Mouse (Mus musculus) gastrocnemius, postnatal 10 days (tissue): ENCODE measurements around the gene Nwd1. TPM values are rescaled to one million over a fixed set of nuclear protein-coding genes. Genes with fewer than 3 reads are reported as not detected.
"Not testable (repeated sequence)": the region's sequence is repeated elsewhere in the genome, so short reads cannot be mapped to it uniquely, and the experiment has no call there.

Experiments used
- DNase-seq: peaks from one replicate; pipeline ENCODE4 v3.0.0; 2021; ENCODE audit warnings: mixed read lengths
- long read RNA-seq, 2 experiments: library from polyadenylated mRNA; stranded (forward); transcript quantifications; one replicate each; pipeline ENCODE4 v2.0.0; 2021
- total RNA-seq, 2 experiments: library from RNA; stranded (reverse); gene quantifications; 2 replicates each; pipeline ENCODE4 v1.2.3; 2021

Gene Nwd1
- 1 to 10 TPM; 1.0 to 1.2 TPM for total RNA-seq
- long read RNA-seq, experiment 1, partial matches to known transcripts: 0 of 1 reads
- long read RNA-seq, experiment 1, other reads (novel, unspliced or antisense): 1 of 1 reads
- long read RNA-seq, experiment 2: 0 reads

GRCm38 (mm10) chr8:72646060-72646767 is at the start of gene Nwd1:
Gene Nwd1, plus strand, starts transcription at chr8:72646711.
- peak; percentile 86 for DNase-seq

- no peak for DNase-seq
Measured at GRCm38 (mm10) chr8:72642885-72643284, 3.6 kb upstream of the Nwd1 start.

GRCm38 (mm10) chr8:72644601-72645000 is 1.9 kb upstream of the Nwd1 start:
- no peak for DNase-seq

- DNase-seq: no peak
Measured at GRCm38 (mm10) chr8:72646768-72647143, 245 bp downstream of the Nwd1 start.

- DNase-seq: no peak
Measured at GRCm38 (mm10) chr8:72650697-72651096, 4.2 kb downstream of the Nwd1 start.

GRCm38 (mm10) chr8:72654565-72655521 is 8.3 kb downstream of the Nwd1 start:
- DNase-seq: no peak

GRCm38 (mm10) chr8:72655522-72655912 is 9.0 kb downstream of the Nwd1 start:
- no peak for DNase-seq

GRCm38 (mm10) chr8:72659967-72660366 is 13.5 kb downstream of the Nwd1 start:
- no peak for DNase-seq

- no peak for DNase-seq
Measured at GRCm38 (mm10) chr8:72664107-72664652, 17.7 kb downstream of the Nwd1 start.

- DNase-seq: no peak
Measured at GRCm38 (mm10) chr8:72664757-72665156, 18.2 kb downstream of the Nwd1 start.

GRCm38 (mm10) chr8:72665405-72665804 is 18.9 kb downstream of the Nwd1 start:
- DNase-seq: no peak

GRCm38 (mm10) chr8:72668925-72669324 is 22.4 kb downstream of the Nwd1 start:
- no peak for DNase-seq

- DNase-seq: no peak
Measured at GRCm38 (mm10) chr8:72672802-72673201, 26.3 kb downstream of the Nwd1 start.

- DNase-seq: no peak
Measured at GRCm38 (mm10) chr8:72674184-72674583, 27.7 kb downstream of the Nwd1 start.

GRCm38 (mm10) chr8:72676436-72676835 is 29.9 kb downstream of the Nwd1 start:
- no peak for DNase-seq

GRCm38 (mm10) chr8:72676844-72677243 is 30.3 kb downstream of the Nwd1 start:
- DNase-seq: not testable (repeated sequence)

- DNase-seq: no peak
Measured at GRCm38 (mm10) chr8:72677331-72677730, 30.8 kb downstream of the Nwd1 start.

GRCm38 (mm10) chr8:72680133-72680532 is 33.6 kb downstream of the Nwd1 start:
- peak; percentile 62 for DNase-seq

GRCm38 (mm10) chr8:72682051-72682687 is 35.7 kb downstream of the Nwd1 start:
- DNase-seq: no peak

- DNase-seq: no peak
Measured at GRCm38 (mm10) chr8:72683010-72683521, 36.6 kb downstream of the Nwd1 start.

GRCm38 (mm10) chr8:72683572-72684099 is 37.1 kb downstream of the Nwd1 start:
- DNase-seq: not testable (repeated sequence)
